Mouse (Mus musculus) right cerebral cortex, postnatal 4 days (tissue): ENCODE data around the gene Ppp1r12b.

Experiments used
- DNase-seq: peaks from one replicate; pipeline ENCODE4 v3.0.0-alpha.2; 2022

Ppp1r12b gene

DNA sequence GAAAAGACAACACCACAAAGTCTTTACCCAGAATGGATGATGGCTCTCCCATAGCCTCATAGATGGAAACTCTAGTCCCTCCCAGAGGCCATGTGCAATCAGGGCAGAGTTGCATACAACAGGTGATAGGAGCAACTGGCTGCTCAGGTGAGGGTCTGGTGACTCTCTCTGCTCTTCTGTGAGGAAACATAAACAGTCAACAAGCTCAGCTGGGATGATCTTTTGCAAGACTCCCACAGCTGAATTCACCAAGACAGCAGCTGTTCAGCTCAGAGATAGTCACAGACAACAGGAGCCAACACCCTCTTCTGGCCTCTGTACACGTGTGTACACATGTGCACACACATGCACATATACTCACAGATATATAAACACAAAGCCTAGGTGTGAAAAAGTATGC is 17.5 kb downstream of the Ppp1r12b start:
- DNase-seq, result no peak

DNA sequence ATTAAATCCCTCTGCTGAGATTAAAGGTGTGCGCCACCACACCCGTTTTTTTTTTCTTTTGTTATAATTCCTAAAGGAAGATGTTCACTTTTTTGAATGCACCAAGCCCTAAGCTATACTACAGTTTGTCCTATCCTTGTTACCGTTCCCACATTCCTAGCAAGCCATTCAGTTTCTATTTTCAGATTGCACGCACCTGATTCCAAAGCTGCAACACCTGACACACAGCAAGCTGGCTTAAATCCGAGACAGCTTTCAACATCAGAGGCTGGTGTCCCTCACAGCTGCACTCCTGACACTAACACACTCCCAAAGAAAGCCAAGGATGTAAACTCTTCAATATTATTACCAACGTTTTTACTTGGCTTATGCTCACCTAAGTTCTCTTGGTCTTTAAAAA is 19.4 kb downstream of the Ppp1r12b start:
- no peak for DNase-seq

- no peak for DNase-seq
Measured at GRCm38 (mm10) chr1:134932431-134932830, 23.3 kb downstream of the Ppp1r12b start.

GRCm38 (mm10) chr1:134919010-134919409 is 36.7 kb downstream of the Ppp1r12b start:
- DNase-seq, result no peak

DNA sequence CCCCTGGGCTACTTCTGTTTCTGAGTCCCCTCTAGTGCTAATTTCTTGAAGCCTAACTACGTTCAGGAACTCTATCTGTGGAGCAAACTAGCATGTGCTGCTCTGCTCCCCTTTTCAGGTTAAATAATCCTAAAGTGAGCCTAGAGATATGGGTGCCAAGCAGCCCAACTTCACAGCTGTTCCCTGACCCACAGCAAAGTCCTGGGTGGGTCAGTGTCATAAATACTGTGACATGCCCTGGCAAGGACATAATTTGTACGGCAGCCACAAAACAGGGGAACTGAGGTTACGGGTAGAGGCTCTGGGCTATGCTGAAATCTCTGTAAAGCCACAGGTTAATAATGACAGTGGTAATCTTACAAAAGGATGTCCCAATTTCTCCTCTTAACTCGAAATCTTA is 40.3 kb downstream of the Ppp1r12b start:
- no peak for DNase-seq

DNA sequence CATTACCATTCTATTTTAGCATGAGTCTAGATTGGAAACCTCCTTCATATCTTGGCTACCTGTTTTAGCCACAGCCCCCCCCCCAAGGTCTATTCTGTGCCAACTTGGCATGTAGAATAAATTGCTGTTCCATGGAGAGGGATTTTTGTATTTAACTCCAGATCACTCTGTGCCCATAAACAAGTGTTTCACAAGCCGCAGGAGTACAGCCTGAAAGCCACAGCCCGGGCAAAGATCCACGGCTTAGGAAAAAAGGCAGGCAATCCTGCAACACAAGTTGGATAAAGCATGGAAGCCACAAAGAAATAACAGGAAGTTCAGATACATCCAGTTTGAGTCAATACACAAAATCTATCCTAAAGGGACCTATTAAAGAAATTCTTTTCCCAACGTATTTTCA is 42.2 kb downstream of the Ppp1r12b start:
- no peak for DNase-seq

GRCm38 (mm10) chr1:134911892-134912291 is 43.9 kb downstream of the Ppp1r12b start:
- DNase-seq, result no peak

DNA sequence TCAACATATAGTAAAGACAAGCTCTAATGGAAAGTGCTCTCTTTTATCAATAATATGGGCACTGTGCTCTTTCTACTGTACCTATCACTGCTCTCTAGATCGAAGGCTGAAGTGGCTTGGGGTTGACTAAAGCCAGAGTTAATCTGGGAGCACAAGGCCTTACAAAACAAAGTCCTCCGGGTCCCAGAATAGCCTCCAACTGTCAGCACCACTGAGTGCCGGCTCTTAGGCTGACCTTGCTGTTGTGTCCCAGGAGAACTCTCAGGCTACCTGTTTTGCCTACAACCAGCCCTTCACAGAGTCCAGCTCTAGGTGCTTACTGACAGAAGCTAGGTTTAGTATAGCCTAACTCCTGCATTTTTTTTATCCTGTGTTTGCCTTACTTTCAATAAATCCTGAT is 45.7 kb downstream of the Ppp1r12b start:
- no peak for DNase-seq

- DNase-seq, result no peak
Measured at GRCm38 (mm10) chr1:134909442-134909841, 46.3 kb downstream of the Ppp1r12b start.

GRCm38 (mm10) chr1:134902051-134902619 is 53.6 kb downstream of the Ppp1r12b start:
- no peak for DNase-seq

DNA sequence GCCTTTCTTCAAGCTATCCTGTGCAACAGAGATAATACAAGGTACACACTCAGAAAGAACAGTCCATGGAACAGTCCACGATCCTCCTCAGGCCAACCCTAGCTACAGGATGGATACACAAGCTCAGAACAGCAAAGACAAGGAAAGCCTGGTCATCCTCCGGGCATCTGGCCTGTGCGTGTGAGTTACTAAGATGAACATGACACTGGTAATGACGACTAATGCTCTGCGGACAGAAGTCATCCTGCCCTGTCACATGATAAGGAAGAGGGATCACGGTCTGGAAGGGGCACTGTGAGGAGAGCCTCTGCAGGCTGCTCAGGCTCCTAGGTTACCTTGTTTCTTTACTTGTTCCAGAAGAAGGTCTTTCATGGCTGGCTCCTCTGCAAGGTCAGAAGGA is 59.7 kb downstream of the Ppp1r12b start:
- no peak for DNase-seq

GRCm38 (mm10) chr1:134894803-134895202 is 60.9 kb downstream of the Ppp1r12b start:
- DNase-seq, result no peak

- no peak for DNase-seq
Measured at GRCm38 (mm10) chr1:134891916-134892315, 63.8 kb downstream of the Ppp1r12b start.

- no peak for DNase-seq
Measured at GRCm38 (mm10) chr1:134889629-134890028, 66.1 kb downstream of the Ppp1r12b start.

DNA sequence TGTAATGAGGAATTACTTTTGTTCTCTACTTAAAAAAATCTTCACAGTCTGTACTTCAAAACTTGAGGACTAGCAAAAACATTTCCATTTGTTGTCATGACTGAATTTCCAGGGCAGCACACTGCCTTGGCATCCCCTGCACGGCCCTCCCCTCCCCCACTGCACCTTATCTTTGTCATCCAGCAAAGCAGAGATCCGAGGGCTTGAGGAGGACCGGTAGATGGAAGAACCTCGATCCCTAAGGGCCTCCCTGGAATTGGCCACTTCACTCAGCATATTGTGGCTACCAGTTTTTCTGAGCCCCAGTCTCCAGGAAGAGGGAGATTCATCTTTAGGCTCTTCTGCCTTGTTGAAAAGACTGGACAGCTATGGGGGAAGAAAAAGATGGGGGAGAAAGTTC is 79.9 kb downstream of the Ppp1r12b start:
- no peak for DNase-seq

DNA sequence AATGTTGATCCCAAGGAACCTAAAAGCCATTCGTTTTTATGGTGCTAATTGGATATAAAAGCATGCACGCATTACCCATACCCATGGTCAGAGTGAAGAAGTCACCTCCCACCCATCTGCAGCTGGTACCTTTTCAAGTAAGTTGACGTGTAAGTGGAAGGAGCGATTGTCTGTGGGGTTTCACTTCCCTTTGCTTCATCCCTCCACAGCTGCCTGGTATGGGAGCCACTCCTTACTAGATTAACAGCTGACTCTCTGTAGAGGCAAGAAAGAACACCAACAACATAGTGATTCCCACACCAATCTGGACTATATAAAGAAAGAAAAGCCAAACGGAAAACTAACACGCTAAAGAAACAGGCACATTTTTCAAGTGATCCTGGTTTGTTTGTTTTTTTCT is 83.1 kb downstream of the Ppp1r12b start:
- no peak for DNase-seq

DNA sequence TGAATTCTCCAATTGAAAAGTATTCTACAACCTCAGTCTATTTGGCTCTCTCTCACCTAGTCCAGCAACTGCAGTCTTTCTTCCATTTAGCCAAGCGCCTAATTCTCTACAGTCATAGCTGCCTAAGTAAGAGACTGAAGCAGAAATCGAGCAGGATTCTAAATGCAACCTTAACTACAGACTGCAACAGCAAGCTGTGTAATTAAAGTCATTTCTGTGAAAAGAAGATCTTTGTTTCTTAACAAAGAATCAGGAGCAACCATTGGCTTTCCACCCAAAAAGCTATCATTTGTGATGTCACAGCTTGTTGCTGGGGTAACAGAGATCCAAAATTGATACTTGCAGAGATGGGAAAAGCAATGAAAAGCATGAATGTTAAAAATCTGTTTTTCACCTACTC is 89.3 kb downstream of the Ppp1r12b start:
- DNase-seq, result no peak

GRCm38 (mm10) chr1:134865552-134865951 is 90.2 kb downstream of the Ppp1r12b start:
- no peak for DNase-seq

GRCm38 (mm10) chr1:134860538-134860937 is 95.2 kb downstream of the Ppp1r12b start:
- no peak for DNase-seq

DNA sequence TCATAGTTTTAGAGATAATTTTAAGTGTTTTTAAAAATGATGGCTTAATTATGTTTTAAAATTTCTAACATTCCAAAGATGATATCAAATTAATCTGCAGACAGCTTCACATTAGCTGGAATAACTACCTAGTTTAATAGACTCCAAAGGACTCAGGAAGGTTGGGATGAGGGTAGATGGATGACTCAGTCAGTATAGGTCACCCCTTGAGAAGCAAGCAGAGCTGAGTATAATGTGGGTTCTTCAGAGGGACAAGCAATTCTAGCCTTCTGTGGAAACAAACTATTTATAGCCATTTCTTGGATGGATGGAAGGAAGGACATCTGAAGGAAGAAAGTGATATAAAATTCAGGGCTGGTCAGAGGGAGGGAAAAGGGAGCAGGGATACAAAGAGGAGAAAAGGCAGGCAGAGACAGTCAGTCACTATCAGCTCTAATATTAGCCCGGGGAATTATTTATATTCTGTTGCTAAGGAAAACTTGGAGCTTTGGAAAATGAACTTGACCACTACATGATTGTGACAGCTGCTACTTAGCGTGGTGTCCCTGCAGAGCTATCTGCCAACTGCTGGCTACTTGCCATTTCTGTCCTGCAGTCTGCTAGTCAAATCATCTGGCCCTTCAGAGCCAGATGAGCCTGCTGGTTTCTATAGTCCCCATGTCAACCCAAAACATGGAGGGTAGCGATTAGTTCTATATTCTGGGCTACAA is 97.2 kb downstream of the Ppp1r12b start:
- DNase-seq, result peak; percentile 27

GRCm38 (mm10) chr1:134854325-134854982 is 101.3 kb downstream of the Ppp1r12b start:
- DNase-seq, result peak; percentile 85

GRCm38 (mm10) chr1:134852797-134853196 is 102.9 kb downstream of the Ppp1r12b start:
- DNase-seq, result no peak

- DNase-seq, result no peak
Measured at GRCm38 (mm10) chr1:134851211-134851610, 104.5 kb downstream of the Ppp1r12b start.

DNA sequence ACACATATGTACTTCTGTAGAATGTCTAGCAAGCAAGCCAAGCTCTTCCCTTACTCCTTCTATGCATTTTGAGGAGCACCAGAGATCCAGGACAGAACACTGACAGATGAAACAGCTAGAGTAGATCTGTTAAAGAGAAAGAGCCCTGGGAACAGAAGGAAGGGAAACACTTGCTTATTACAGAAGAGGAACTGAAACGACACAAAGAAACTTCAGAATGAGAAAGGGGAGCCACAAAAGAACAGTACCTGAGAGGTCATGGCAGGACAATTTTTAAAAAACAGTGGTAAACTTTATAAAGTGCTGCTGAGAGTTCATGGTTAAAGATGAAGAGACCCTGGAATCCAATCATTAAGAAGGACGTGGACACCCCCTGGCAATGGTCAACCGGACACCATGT is 105.4 kb downstream of the Ppp1r12b start:
- no peak for DNase-seq
